Mouse (Mus musculus) left cerebral cortex, postnatal 14 days (tissue): ENCODE measurements around the gene Bfsp2. TPM values are rescaled to one million over a fixed set of nuclear protein-coding genes. Genes with fewer than 3 reads are reported as not detected.

Source experiments
- DNase-seq, 2 experiments: peaks; one replicate each; pipeline ENCODE4 v3.0.0; 2021 to 2022; ENCODE audit warnings: low spot score in 2 of 2, mixed read lengths in 1 of 2
- intact Hi-C: fragments of 180-260 bp; cut with DNase I; formaldehyde crosslinking; loops from one replicate; pipeline ENCODE4 v1.15.1; 2025
- long read RNA-seq, 2 experiments: library from polyadenylated mRNA; stranded (forward); transcript quantifications; one replicate each; pipeline ENCODE4 v2.0.0; 2021
- total RNA-seq, 2 experiments: library from RNA; stranded (reverse); gene quantifications; 2 replicates each; pipeline ENCODE4 v1.2.3; 2021

Gene Bfsp2
- total RNA-seq, result 1 to 10 TPM; 2.6 to 6.9 TPM
- long read RNA-seq, experiment 1, transcript Bfsp2-201 (7 exons, 1,662 nt), result major isoform, 11 of 11 reads
- long read RNA-seq, experiment 1, partial matches to known transcripts, result 0 of 11 reads
- long read RNA-seq, experiment 1, other reads (novel, unspliced or antisense), result 0 of 11 reads
- long read RNA-seq, experiment 2, partial matches to known transcripts, result 0 of 5 reads
- long read RNA-seq, experiment 2, other reads (novel, unspliced or antisense), result 1 of 5 reads

DNA sequence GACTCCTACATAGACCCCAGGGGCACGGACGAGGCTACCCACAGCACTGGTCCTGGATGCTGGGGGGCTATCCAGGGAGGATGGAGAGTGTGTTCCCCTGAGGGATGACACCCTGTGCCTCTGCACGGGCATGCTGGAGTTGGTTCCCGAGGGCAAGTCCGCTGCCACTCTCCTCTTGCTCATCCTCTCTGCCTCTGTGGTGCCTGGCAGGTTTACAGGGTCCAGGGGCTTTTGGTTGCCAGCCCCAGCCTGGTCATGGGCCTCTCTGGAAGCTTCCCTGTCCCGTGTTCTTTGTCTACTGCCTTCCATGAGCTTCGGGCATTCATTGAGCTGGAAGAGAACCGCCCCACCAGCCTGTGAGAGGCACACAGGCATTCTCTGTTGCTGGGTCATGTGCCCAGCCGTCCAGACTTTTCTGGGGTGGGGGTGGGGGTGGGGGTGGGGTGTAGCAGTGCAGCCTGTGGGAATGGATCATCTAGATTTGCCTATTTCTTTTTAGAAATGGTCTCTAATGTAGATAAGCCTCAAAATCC is at the start of gene Bfsp2:
Bfsp2 (minus strand) TSS at position 377 of the 533 bp plus-strand sequence.
- DNase-seq, result no peak
- intact Hi-C loops, result no loop called here

DNA sequence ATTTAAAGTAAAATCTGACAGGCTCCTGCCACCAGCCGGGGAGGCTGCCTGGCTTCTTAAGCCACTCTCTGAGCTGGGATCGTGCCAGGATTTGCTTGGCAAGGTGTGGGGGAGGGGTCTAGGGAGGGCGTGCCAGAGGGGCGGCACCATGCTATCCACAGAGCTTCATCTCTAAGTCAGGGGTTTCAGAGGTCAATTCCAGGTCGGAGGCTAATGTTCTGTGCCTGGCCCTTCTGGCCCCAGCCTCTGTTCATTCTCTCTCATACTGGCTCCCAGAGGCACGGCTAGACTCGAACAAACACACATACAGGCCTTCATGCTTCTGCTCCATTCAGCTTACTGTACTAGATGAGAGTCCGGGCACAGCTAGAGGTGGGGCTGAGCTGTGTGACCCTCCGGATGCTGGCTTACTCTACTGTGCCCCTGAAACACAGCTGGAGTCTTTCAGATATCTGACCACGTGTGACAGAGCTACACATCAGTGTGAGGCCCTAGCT is 44.9 kb upstream of the Bfsp2 start:
- intact Hi-C loops, result no loop called here
- no peak for DNase-seq

DNA sequence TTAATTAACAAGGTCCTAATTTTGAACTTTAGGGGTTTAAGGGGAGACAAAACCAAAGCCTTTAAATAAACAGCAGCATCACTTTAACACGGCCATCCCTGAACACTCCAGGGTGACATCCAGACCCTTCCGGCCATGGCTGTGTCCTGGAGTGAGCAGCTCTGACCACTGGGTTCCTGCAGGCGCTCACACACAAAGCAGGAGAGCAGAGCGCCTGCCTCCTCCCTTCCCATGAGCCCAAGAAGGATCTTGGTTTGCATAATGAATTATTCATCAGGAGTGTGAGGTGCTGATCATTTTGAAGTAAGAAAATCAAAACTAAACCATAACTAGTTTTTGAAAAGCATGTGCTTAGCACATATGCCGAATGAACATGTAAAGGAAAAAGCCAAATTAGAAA is 44.4 kb upstream of the Bfsp2 start:
- DNase-seq, result no peak
- intact Hi-C loops, result no loop called here

DNA sequence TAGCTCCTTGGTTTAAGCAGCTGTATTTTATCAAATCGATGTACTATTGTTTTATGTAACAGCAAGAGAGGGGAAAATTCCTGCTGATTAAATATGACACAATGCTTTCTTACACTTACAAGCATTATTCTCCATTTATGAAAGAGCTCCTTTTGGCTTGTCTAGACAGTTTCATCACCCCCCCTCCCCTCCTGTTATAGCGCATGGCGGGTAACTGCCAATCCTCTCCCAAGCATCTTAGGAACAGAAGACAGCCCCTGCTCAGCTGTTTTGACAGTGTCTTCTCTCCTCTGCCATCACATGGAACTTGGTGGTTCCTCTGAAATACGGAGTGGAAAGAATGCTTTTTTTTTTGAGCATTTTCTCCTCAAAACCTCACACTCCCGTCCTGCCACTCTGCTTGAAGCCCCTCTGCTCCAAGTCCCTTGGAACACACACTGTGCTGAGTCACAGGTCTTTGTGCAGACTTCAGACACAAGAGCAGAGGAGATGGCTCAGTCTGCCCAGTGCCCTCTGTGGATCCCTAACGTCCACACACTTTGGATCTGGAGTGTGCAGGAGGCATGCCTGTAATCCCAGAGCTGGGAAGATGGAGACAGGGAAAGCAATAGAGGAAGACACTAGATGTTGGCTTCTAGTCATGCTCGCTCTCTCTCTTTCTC is 43.7 kb upstream of the Bfsp2 start:
- DNase-seq, result peak in 1 of 2 experiments; percentile 48
- intact Hi-C loops, result no loop called here

DNA sequence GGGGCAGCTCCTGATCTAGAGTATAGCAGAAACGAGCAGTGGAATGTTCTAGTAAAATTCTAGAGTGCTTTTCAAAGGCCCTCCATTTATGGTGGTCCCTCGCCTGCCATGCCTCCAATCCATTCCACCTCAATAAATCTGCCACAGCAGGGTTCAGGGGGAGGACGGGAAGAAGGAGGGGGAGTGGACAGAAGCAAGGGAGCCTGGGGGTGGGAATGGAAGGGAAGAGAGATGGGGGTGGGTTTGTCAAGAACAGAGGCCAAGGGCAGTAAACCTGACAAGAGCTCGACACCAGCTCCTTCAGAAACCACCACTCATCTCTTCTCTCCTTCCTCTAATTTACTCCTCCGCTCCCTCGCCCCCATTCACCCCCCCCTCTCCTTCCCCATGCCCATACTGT is 42.8 kb upstream of the Bfsp2 start:
- intact Hi-C loops, result no loop called here
- DNase-seq, result no peak

DNA sequence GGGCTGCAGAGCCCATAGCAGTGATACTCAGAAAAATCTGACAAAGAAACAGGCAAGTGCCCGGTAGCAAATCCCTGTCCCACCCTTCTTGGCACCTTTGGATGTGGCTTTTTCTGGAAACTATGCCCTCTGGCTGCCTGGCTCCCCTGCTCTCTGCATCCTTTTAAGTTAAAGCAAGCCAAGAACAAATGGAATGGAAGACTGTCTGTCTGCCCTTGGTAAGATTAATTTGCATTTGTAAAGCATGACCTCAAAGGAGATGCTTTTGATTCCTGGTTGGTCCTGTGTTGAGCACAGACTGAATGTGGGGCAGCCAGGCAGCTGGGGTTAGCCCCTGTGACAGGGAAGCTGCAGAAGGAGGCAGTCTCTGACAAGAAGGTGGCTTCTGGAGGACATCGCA is 33.7 kb upstream of the Bfsp2 start:
- intact Hi-C loops, result no loop called here
- no peak for DNase-seq

DNA sequence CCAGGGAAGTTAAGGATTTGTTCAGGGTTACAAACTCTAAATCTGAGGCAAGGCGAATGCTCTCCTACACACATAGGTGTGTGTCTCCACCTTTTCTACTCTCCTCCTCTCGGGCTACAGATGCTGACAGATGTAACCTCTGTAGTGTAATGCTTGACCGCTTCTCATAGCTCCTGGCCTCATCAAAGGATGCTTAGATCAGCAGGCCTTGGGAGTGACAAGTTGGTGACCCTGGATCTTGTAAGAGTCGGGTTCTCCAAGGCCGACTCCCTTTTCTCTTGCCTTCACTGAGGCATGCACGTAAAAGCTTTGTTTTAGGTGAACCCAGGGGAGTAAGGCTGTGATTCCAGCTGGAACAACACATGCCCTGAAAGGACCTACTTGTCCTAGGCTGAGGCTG is 32.0 kb upstream of the Bfsp2 start:
- DNase-seq, result no peak
- intact Hi-C loops, result no loop called here

DNA sequence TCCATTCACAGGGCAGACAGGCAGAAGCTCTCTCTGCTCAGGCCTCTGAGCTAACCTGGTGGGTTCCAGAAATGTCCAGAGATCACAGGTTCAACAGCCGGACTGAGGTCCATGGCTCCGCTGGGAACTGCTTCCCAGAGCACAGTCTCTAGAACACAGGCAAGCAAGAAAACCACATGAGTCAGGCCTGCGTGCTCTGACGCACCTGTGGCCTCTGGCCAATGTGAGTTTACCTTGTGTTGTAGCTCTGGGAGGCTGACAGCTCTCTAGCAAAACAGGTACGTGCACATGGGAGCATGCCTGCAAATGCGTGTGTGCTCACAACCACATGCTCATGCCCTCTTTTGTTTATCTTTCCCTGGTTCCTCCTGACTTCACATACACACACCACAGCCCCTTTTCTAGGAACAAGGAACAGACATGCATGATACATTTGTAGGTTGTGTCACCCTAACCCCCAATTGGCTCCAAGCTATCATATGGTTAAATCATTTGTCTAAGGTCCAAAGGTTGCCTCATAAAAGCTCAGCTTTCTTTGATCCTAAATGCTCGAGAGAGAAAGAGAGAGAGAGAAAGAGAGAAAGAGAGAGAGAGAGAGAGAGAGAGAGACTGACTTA is 26.9 kb upstream of the Bfsp2 start:
- DNase-seq, result no peak
- intact Hi-C loops, result no loop called here

DNA sequence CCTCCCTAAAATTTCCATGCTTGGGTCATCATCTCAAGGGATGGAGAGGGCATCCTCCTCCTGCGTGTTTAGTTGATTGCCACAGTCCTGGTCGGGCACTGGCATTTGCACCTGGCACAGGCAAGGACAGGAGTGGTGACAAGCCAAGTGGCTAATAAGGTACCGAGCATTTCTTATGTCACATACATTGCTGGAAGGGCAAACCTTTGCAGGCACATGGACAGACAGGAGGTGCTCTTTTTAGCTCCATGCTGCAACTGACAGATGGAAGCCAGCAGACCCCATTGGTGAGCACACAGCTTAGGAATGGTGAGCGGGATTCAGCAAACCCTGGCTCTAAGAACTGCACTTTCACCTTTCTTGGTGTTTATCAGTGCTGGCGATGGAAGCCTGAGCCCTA is 24.8 kb upstream of the Bfsp2 start:
- intact Hi-C loops, result no loop called here
- no peak for DNase-seq

DNA sequence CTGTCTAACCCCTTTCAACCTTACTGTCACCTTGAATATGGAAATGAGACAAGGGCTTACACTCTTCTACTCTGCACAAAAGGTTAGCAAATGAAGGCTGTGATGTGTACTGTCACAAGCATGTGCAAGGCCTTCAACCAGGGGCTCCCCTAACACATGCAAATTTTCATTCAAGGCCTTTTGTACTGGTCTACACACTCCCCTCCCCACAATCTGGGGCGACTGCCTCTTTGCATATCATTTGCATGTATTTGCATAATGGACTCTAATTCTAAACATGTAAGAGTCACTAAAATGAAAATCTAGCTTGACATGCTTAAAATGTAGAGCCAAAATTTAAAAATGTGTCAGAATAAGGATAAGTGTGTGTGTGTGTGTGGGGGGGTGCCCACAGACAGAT is 24.4 kb upstream of the Bfsp2 start:
- DNase-seq, result peak; percentile 37 to 65
- intact Hi-C loops, result loop anchor here (5.0 kb wide), 1 partner anchor 53 kb away; no protein-coding TSS in a partner anchor

DNA sequence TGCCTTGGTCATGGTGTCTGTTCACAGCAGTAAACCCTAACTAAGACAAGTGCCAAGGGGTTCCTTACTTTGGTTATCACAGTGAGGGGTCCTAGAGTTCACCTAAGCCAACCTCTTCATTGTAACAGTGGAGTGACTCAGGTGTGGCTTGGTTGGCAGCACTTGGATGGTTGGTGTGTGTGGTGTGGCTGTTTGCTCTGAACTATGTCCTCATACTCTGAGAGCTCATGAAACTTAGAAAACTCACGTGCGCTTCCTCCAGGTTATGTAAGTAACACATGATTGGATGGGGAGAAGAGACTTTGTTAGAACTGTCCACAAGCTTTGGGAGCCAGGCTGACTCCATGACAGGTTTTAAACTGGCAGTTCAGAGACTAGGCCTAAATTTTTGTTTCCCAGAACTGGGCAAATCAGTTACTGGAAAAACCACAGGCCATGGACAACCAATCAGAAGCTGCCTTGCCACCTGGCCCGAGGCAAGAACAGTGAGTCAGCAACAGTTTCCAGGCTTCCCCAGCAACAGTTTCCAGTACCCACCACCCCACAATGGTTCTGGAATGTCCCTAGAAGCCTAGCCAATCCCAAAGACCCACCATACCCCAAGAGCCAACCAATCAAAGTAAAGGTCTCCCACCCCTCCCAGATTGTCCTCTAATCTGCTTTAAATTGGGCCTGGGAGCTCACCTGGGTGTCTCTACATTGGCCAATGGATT is 23.5 kb upstream of the Bfsp2 start:
- DNase-seq, result no peak
- intact Hi-C loops, result loop anchor here (5.0 kb wide), 1 partner anchor 54 kb away; no protein-coding TSS in a partner anchor

DNA sequence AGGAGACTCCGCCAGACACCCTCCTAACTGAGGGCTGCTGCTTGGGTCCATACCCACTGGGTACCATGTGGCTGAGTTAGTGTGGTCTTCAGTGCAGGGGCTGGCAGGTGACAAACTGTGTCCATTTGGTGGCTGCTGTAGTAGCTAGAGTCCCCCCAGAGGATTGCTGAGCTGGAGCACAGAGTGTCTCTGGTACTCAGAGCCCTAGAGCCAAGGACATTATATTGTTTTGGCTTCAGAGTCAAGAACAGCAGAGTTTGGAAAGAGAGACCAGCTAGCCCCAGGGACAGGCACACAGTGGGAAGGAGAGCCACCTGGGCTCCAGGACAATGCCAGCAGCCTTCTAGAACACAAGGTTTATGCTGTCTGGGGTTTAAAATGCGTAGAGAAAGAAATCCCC is 22.4 kb upstream of the Bfsp2 start:
- no peak for DNase-seq
- intact Hi-C loops, result loop anchor here (5.0 kb wide), 1 partner anchor 55 kb away; no protein-coding TSS in a partner anchor

DNA sequence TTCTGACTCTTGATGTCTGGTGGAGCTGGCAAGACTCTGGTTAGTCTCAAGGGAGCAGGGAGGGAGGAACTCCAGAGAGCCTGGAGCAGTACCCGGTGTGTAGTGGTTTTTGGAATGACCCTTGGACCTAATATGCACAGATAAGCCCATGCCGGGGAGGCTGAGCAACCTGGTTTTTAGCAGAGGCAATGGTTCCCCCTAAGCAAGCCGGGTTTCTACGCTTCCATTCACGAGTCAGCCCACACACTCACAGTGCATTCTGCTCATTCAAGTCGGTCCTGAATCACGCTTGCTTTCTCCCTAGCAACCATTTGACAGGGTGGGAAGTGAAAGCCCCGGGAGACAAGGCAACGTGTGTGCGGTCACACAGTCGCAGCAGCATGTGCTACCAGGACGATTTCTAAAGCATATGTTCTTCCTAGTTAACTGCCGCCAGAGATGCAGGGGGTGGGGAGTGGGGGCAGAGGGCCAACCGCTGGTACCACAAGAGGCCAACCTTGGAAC is 21.7 kb upstream of the Bfsp2 start:
- peak; percentile 77 to 86 for DNase-seq
- intact Hi-C loops, result loop anchor here (5.0 kb wide), 1 partner anchor 55 kb away; no protein-coding TSS in a partner anchor

DNA sequence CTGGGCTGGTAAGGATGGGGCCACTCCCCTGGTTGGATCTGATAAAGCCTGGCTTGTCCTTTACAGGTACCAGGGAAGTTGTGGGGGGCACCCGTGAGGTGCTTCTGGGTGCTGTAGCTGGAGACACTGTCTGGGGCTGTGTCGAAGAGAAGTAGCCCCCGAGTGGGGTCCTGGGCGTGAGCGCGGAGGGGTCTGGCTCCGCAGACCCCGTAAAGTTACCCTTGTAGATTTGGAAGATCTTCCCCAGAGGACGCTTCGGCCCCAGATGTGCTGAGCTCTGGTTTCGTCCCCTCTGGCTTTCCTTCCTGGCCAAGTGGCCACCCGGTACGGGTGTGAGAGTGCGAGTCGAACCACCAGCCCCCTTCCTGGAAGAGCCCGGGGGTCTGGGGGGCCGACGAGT is 19.1 kb upstream of the Bfsp2 start:
- intact Hi-C loops, result no loop called here

DNA sequence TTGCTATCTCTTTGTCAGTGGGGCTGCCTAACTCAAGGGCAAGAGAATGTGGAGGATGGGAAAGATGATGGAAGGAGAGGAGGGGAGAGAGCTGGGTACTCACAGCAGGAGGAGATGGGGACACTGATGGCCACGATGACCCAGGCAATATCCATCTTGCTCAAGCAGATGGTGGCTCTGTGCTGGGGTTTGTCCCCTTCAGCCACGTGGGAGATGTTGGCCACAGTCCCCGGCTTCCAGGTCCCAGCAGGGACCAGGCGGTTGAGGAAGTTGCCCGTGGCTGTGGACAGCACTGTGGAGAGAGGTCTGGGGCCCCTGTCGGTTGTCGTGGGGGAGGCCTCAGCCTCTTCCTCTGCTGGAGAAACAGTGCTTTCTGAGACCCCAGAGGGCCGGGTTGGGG is 18.5 kb upstream of the Bfsp2 start:
- intact Hi-C loops, result no loop called here
- DNase-seq, result no peak

More for the DNA sequence above, 19.1 kb upstream of the Bfsp2 start:
- no peak for DNase-seq

DNA sequence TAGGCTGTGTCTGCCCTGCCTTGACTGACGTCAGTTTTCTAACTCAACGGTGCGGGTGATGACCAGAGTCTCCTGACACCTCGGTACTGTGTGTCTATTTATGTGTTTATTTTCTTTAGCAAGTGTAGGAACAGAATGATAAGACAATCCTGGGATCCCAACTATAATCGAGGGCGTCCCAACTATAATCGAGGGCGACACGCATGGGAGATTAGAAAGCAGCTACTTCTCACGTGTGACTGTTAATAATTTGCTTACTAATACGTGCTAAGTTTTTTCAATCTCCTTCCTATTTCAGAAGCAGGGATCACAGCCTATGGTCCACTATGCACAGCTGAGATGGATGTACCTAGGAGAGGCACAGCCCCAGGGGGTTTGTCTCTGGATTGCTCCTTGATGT is 15.2 kb upstream of the Bfsp2 start:
- no peak for DNase-seq
- intact Hi-C loops, result loop anchor here (2.0 kb wide), 1 partner anchor 501 kb away; no protein-coding TSS in a partner anchor

DNA sequence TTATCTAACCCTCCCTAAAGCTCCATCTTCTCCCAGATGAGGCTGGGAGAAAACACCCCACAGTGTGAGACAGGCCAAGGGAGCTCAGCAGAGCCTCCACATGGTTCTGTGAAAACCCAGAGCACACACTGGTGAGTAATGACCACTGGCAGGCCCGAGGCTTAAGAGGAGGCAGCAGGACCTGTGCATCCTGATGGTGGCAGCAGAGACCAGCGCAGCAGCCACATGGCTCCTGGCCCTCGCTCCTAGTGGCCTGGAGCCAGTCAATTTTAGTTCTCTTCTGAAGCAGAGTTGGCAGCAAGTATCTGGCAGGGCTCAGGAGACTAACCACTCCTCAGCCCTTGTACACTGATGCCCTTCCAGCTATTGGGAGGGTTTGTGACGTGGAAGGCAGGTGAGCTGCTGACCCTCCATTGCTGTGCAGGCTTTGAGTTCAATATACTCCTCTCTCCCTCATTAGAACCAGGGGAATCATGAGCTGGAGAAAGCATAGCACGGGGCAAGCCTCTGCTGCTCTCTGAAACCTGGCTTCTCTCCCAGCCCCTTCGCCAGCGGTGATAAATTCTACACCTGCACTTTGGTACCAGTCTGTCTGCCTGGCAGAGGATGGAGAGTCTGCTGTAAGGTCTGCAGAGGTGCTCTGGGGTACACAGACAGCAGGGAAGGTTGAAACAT is 14.3 kb upstream of the Bfsp2 start:
- intact Hi-C loops, result loop anchor here (2.0 to 5.0 kb wide), 2 partner anchors 103 to 502 kb away; no protein-coding TSS in a partner anchor
- peak; percentile 84 to 90 for DNase-seq

DNA sequence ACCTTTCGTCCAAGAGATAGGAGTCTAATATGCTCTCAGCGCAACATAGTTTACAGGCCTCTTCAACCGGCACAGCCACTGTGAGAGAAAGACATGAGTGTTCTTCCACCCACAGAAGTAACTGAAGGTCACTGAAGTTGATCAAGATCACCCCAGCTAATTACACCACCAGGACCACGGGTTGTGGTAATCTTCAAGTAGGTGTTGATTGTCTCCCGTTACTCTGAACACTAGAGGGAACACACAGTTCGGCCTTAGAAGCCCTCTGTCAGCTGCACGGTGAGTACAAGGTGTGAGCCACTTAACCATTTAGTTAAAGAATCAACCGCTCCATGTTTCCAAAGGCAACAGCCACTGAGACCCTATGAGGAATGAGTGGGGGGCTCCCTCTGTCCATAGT is 11.8 kb upstream of the Bfsp2 start:
- DNase-seq, result no peak
- intact Hi-C loops, result loop anchor here (2.0 to 5.0 kb wide), 3 partner anchors 105 to 269 kb away; partner anchors contain the start of gene Tmem108

DNA sequence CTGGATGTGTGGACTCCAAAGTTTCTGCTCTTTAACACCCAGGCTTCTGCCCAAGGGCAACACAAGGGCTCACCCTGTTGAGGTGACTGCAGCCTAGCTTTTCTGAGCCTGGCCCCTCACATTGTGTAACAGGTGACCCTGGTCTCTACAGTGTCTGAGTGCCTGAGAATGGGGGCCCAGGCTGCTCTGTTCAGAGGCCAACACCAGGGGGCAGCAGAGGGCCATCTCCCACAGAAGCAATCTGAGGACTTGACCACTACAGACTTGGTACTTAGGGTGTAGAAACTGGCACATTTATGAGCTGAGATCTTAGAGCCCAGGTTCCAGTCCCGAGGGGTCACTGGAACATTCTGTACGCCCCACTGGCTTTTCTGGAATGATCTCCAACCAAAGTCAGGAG is 10.2 kb upstream of the Bfsp2 start:
- intact Hi-C loops, result loop anchor here (2.0 to 5.0 kb wide), 3 partner anchors 107 to 270 kb away; partner anchors contain the start of gene Tmem108
- DNase-seq, result peak; percentile 67 to 81
